Mouse (Mus musculus) thymus, adult 2 months (tissue): Measurements from ENCODE around the gene Vmn1r100. TPM values are rescaled to one million over a fixed set of nuclear protein-coding genes. Genes with fewer than 3 reads are reported as not detected.
"Not testable (repeated sequence)": the region's sequence is repeated elsewhere in the genome, so short reads cannot be mapped to it uniquely, and the experiment has no call there.

Source experiments
- DNase-seq: peaks from one replicate; pipeline ENCODE4 v3.0.0; 2021
- H3K27ac ChIP-seq: fragments of 200-500 bp; 2 replicates; pipeline ENCODE4 v1.5.1; 2012; ENCODE audit warnings: low read length, control low read depth; ENCODE audit not compliant: control insufficient read depth, insufficient read depth
- H3K27me3 ChIP-seq: fragments of 200-500 bp; 2 replicates; pipeline ENCODE4 v1.6.1; 2012; ENCODE audit warnings: mild to moderate bottlenecking, low read length, moderate library complexity, mixed read lengths; ENCODE audit not compliant: control insufficient read depth, insufficient read depth
- H3K36me3 ChIP-seq: fragments of 200-500 bp; 2 replicates; pipeline ENCODE4 v1.6.1; 2012; ENCODE audit warnings: mild to moderate bottlenecking, low read length, moderate library complexity; ENCODE audit not compliant: control insufficient read depth, insufficient read depth
- H3K4me1 ChIP-seq: fragments of 200-500 bp; replicated peaks from 2 replicates; pipeline ENCODE4 v1.6.1; 2012; ENCODE audit warnings: low read length; ENCODE audit not compliant: control insufficient read depth, insufficient read depth
- H3K4me3 ChIP-seq: fragments of 200-500 bp; 2 replicates; pipeline ENCODE4 v1.5.1; 2012; ENCODE audit warnings: mild to moderate bottlenecking, low read length, control low read depth, moderate library complexity; ENCODE audit not compliant: control insufficient read depth, insufficient read depth
- WGBS: fragments of 180-500 bp; shearing (Covaris S2); methylation state at CpG from one replicate; pipeline ENCODE4 v1.1.7; 2018; 5-methylcytosine and 5-hydroxymethylcytosine counted together
- polyA plus RNA-seq: library from polyadenylated mRNA; depleted of rRNA; stranded (reverse); fragments of >200 nt; gene quantifications from 2 replicates; pipeline ENCODE4 v1.2.3, GENCODE M21; 2012; rRNA removed

Gene Vmn1r100
- polyA plus RNA-seq = not detected in 2 replicates

GRCm38 (mm10) chr7:20417642-20418041, at the start of gene Vmn1r100:
Gene Vmn1r100, plus strand, starts transcription at chr7:20417942.
- H3K4me1 ChIP-seq, H3K4me3 ChIP-seq, H3K27me3 ChIP-seq, H3K36me3 ChIP-seq, H3K27ac ChIP-seq, DNase-seq: not testable (repeated sequence)
- no CpG with 5 or more reads among the region's 3 CpGs for WGBS

DNA sequence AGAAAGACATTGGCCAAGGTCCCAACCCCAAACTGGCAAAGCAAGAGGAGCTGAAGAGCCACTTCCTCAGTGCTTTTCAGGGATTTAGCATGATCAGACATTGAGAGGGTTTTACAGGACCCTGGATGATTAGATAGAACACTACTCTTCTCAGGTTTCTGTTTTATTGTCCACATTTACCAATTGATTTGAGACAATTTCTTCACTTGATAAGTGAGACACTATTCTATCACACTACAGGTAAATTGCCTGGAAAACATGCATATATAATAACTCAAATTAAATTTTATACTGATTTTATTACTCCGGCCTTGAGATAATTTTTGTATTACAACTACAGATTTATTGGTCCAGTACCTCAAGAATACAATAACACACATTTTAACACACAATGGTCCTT, 42.4 kb upstream of the Vmn1r100 start, which contains the start of gene Gm5728:
Gene Gm5728, minus strand, starts transcription at position 101 of the 400 bp plus-strand sequence.
- H3K27ac ChIP-seq, H3K4me1 ChIP-seq, H3K36me3 ChIP-seq, DNase-seq, H3K27me3 ChIP-seq, H3K4me3 ChIP-seq: not testable (repeated sequence)
- no CpG with 5 or more reads among the region's 1 CpGs for WGBS

DNA sequence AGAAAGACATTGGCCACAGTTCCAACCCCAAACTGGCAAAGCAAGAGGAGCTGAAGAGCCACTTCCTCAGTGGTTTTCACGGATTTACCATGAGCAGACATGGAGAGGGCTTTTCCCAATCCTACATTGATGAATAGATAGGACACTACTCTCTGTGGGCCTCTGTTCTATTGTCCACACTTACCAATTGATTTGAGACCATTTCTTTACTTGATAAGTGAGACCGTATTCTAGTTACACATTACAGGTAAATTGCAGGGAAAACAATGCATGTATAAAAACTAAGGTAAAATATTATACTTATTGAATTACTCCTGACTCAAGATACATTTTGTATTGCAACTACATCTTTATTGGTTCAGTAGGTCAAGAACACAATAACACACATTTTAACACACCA, 24.8 kb downstream of the Vmn1r100 start, which contains the start of gene Vmn1r101:
Gene Vmn1r101, minus strand, starts transcription at position 101 of the 400 bp plus-strand sequence.
- not testable (repeated sequence) for H3K36me3 ChIP-seq, H3K27ac ChIP-seq, DNase-seq, H3K27me3 ChIP-seq, H3K4me1 ChIP-seq, H3K4me3 ChIP-seq
- WGBS = no CpG with 5 or more reads among the region's 2 CpGs

Other genes starting within 250 kb of the Vmn1r100 start
- gene Vmn1r94, start 249.6 kb upstream of the Vmn1r100 start, polyA plus RNA-seq = not detected in 2 replicates
- not detected in 2 replicates for gene Vmn1r95, start 224.2 kb upstream of the Vmn1r100 start, polyA plus RNA-seq
- not detected in 2 replicates for gene Gm6164, start 212.3 kb upstream of the Vmn1r100 start, polyA plus RNA-seq
- not detected in 2 replicates for gene Gm4498, start 184.1 kb upstream of the Vmn1r100 start, polyA plus RNA-seq
- not detected in 2 replicates for gene Gm5890, start 155.1 kb upstream of the Vmn1r100 start, polyA plus RNA-seq
- not detected in 2 replicates for gene Gm4133, start 83.9 kb upstream of the Vmn1r100 start, polyA plus RNA-seq
- gene Gm5728, start 42.5 kb upstream of the Vmn1r100 start, polyA plus RNA-seq = not detected in 2 replicates
- gene Vmn1r101, start 24.7 kb downstream of the Vmn1r100 start, polyA plus RNA-seq = not detected in 2 replicates
- gene Gm10670, start 57.0 kb downstream of the Vmn1r100 start, polyA plus RNA-seq = not detected in 2 replicates
- gene Vmn1r103, start 92.6 kb downstream of the Vmn1r100 start, polyA plus RNA-seq = not detected in 2 replicates
- not detected in 2 replicates for gene Vmn1r104, start 115.9 kb downstream of the Vmn1r100 start, polyA plus RNA-seq
- not detected in 2 replicates for gene Gm5726, start 127.8 kb downstream of the Vmn1r100 start, polyA plus RNA-seq
- not detected in 2 replicates for gene Gm4141, start 158.3 kb downstream of the Vmn1r100 start, polyA plus RNA-seq
- gene Gm4513, start 181.1 kb downstream of the Vmn1r100 start, polyA plus RNA-seq = not detected in 2 replicates